Mouse (Mus musculus) cerebellum, postnatal 25 days (tissue): ENCODE measurements around the gene Dlgap1.
A peak's percentile ranks its signal among the peaks of the same experiment; 100 is the strongest.

Experiments used
- DNase-seq, 2 experiments: peaks; one replicate each; pipeline ENCODE4 v3.0.0; 2021; ENCODE audit warnings: mixed read lengths in 2 of 2

The Dlgap1 gene

GRCm38 (mm10) chr17:70470970-70471371 is 502.1 kb downstream of the Dlgap1 start:
- DNase-seq = no peak

GRCm38 (mm10) chr17:70472162-70472561 is 503.3 kb downstream of the Dlgap1 start:
- no peak for DNase-seq

GRCm38 (mm10) chr17:70473871-70474270 is 505.0 kb downstream of the Dlgap1 start:
- DNase-seq = no peak

- DNase-seq = no peak
These were observed 514.8 kb downstream of the Dlgap1 start for GRCm38 (mm10) chr17:70483716-70484115.

GRCm38 (mm10) chr17:70485668-70486067 is 516.8 kb downstream of the Dlgap1 start:
- DNase-seq = peak; percentile 43 to 66

- no peak for DNase-seq
These were observed 517.4 kb downstream of the Dlgap1 start for GRCm38 (mm10) chr17:70486259-70486658.

GRCm38 (mm10) chr17:70486831-70487230 is 518.0 kb downstream of the Dlgap1 start:
- DNase-seq = peak in 1 of 2 experiments; percentile 53

GRCm38 (mm10) chr17:70488784-70489265 is 520.0 kb downstream of the Dlgap1 start:
- peak; percentile 98 to 99 for DNase-seq

GRCm38 (mm10) chr17:70491575-70491974 is 522.7 kb downstream of the Dlgap1 start:
- no peak for DNase-seq

GRCm38 (mm10) chr17:70494338-70494737 is 525.5 kb downstream of the Dlgap1 start:
- DNase-seq = no peak

GRCm38 (mm10) chr17:70498256-70498655 is 529.4 kb downstream of the Dlgap1 start:
- DNase-seq = no peak

- no peak for DNase-seq
These were observed 533.1 kb downstream of the Dlgap1 start for GRCm38 (mm10) chr17:70501933-70502332.

GRCm38 (mm10) chr17:70507759-70508158 is 538.9 kb downstream of the Dlgap1 start:
- DNase-seq = no peak

GRCm38 (mm10) chr17:70510441-70510840 is 541.6 kb downstream of the Dlgap1 start:
- peak; percentile 64 to 76 for DNase-seq

GRCm38 (mm10) chr17:70511401-70511800 is 542.5 kb downstream of the Dlgap1 start:
- no peak for DNase-seq

GRCm38 (mm10) chr17:70513736-70514135 is 544.9 kb downstream of the Dlgap1 start:
- no peak for DNase-seq

- no peak for DNase-seq
These were observed 547.6 kb downstream of the Dlgap1 start for GRCm38 (mm10) chr17:70516506-70516905.

GRCm38 (mm10) chr17:70517333-70517732 is 548.5 kb downstream of the Dlgap1 start:
- no peak for DNase-seq

- peak; percentile 33 to 63 for DNase-seq
These were observed 552.4 kb downstream of the Dlgap1 start for GRCm38 (mm10) chr17:70521058-70521851.

GRCm38 (mm10) chr17:70521971-70522370 is 553.1 kb downstream of the Dlgap1 start:
- peak; percentile 77 for DNase-seq

- DNase-seq = no peak
These were observed 557.1 kb downstream of the Dlgap1 start for GRCm38 (mm10) chr17:70525990-70526389.

GRCm38 (mm10) chr17:70527101-70527500 is 558.2 kb downstream of the Dlgap1 start:
- DNase-seq = peak; percentile 59 to 62

- DNase-seq = peak; percentile 59 to 61
These were observed 559.6 kb downstream of the Dlgap1 start for GRCm38 (mm10) chr17:70528196-70529187.
